Mouse (Mus musculus) cerebellum, postnatal 25 days (tissue): Measurements from ENCODE around the gene Dennd4a.
"Not testable (repeated sequence)": the region's sequence is repeated elsewhere in the genome, so short reads cannot be mapped to it uniquely, and the experiment has no call there.

ENCODE experiments used
- DNase-seq, 2 experiments: peaks; one replicate each; pipeline ENCODE4 v3.0.0; 2021; ENCODE audit warnings: mixed read lengths in 2 of 2

Dennd4a gene

DNA sequence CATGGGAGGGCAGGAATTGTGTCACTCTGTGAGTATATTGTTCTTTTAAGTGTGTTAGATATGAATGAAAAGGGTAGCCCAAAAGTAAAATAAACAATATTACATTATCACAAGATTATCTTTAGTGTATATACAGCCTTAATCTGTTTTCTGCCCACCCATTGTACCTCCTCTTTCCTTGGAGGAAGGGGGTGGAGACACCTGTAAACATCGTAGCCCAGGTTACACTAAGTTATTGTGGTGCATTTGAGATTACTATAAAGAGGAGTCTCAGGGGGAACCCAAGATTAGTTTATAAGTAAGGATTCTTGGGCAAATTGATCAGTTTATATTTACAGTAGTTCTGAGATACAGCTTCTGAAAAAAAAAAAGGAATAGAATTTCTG lies 1.3 kb downstream of the Dennd4a start:
- DNase-seq = no peak

GRCm38 (mm10) chr9:64814273-64814672 lies 3.1 kb downstream of the Dennd4a start:
- no peak for DNase-seq

DNA sequence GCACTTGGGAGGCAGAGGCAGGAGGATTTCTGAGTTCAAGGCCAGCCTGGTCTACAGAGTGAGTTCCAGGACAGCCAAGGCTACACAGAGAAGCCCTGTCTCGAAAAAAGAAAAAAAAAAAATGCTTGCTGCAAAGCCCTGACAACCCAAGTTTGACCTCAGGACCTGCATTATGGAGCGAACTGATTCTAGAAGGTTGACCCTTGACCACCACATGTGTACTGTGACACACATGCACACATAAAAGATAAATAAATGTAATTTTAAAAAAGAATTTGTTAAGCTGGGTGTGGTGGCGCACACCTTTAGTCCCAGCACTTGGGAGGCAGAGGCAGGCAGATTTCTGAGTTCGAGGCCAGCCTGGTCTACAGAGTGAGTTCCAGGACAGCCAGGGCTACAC lies 8.5 kb downstream of the Dennd4a start:
- not testable (repeated sequence) for DNase-seq

GRCm38 (mm10) chr9:64820086-64820795 lies 9.1 kb downstream of the Dennd4a start:
- DNase-seq = no peak

- peak; percentile 19 to 28 for DNase-seq
These were observed 11.1 kb downstream of the Dennd4a start for GRCm38 (mm10) chr9:64822235-64822634.

DNA sequence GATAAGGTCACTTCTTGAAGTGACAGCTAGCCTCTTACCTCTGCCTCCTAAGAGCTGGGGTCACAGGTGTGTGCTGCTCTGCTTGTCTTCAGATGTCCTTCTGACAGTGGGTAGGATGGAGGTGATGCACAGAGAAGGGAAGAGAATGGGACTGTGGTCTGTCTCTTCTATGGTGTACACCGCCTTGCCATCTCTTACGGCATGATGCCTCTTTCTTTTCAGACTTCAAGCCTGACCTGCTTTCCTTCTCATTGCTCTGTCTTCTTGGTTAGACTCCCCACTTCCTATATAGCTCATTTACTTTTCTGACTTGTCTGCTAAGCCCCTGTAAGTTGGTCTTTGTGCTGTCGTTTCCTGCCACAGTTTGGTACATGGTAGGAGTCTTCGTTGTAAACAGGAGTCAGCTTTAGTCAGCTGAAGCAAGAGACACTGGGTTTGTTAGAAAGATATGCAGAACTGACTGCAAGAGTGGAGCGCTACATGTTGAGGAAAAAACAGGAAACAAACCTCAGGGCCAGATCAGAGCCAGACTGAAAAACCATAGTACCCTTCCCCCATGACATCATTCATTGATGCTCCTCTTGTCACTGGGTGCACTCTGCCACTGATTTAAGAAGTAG lies 13.4 kb downstream of the Dennd4a start:
- no peak for DNase-seq

- no peak for DNase-seq
These were observed 19.0 kb downstream of the Dennd4a start for GRCm38 (mm10) chr9:64830092-64830618.

GRCm38 (mm10) chr9:64830641-64831040 lies 19.5 kb downstream of the Dennd4a start:
- DNase-seq = no peak

GRCm38 (mm10) chr9:64831760-64832159 lies 20.6 kb downstream of the Dennd4a start:
- DNase-seq = no peak

DNA sequence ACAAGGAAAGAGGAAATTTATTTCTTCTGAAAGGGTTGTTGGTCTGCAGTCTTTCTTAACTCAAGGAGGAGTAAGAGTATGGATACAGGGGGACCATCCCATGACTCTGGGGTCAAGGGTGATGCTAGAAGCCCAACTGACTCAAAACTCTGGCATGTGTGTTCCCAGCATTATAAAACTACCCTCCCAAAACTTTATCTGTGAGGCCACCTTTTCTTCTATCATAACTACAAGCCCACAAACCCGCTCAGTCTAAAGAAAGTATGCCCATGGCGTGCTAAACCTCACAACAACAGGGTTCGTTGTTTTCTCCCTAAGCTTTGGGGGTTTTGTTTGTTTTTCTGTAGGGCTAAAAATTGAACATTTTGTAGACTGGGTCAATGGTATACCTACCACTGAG lies 23.3 kb downstream of the Dennd4a start:
- DNase-seq = no peak

- no peak for DNase-seq
These were observed 34.2 kb downstream of the Dennd4a start for GRCm38 (mm10) chr9:64845355-64845754.

DNA sequence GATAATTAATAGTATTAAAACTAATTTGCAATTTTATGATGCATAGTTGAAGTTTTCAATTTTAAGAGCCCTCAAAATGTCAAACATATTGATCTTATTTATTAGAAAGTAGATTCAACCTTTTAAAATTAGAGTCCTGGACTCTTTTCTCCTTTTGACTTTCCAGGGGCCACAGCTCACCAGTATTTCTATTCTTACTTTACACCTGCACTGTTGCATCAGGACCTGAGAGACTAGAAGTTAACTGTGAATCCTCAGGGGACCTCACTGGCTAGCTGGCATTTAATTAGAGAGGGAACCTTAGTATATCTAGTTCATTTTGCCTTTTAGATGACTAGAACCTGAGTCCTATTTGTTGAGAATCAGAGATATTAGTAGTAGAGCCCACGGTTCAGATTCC lies 38.4 kb downstream of the Dennd4a start:
- DNase-seq = no peak

DNA sequence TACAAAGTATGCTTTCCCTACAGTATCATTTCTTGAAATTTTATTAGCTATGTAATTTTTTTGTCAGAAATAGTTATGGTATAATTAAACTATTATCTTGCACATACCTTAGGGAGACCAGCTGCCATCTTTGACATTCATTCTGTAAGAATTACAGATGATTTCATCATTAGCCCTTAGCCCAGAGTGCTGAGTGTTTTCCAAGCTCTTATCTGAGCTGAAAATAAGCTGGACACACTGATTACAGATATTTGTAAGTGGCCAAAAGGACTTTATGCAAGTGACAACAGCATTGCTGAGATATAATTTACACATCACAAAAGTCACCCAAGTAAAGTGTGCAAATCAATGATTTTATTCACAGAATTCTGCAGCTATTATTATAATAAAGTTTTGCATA lies 48.9 kb downstream of the Dennd4a start:
- DNase-seq = no peak

GRCm38 (mm10) chr9:64862687-64863086 lies 51.5 kb downstream of the Dennd4a start:
- DNase-seq = no peak

- DNase-seq = no peak
These were observed 74.9 kb downstream of the Dennd4a start for GRCm38 (mm10) chr9:64886008-64886407.

GRCm38 (mm10) chr9:64896605-64897004 lies 85.5 kb downstream of the Dennd4a start:
- no peak for DNase-seq

- no peak for DNase-seq
These were observed 91.7 kb downstream of the Dennd4a start for GRCm38 (mm10) chr9:64902866-64903265.

GRCm38 (mm10) chr9:64903386-64903785 lies 92.2 kb downstream of the Dennd4a start:
- DNase-seq = peak; percentile 72 to 89

GRCm38 (mm10) chr9:64904917-64905640 lies 93.9 kb downstream of the Dennd4a start:
- no peak for DNase-seq

- DNase-seq = no peak
These were observed 96.3 kb downstream of the Dennd4a start for GRCm38 (mm10) chr9:64907441-64907840.

- no peak for DNase-seq
These were observed 102.3 kb downstream of the Dennd4a start for GRCm38 (mm10) chr9:64913406-64913805.

GRCm38 (mm10) chr9:64913973-64914372 lies 102.8 kb downstream of the Dennd4a start:
- DNase-seq = no peak

GRCm38 (mm10) chr9:64914629-64915028 lies 103.5 kb downstream of the Dennd4a start:
- DNase-seq = no peak

DNA sequence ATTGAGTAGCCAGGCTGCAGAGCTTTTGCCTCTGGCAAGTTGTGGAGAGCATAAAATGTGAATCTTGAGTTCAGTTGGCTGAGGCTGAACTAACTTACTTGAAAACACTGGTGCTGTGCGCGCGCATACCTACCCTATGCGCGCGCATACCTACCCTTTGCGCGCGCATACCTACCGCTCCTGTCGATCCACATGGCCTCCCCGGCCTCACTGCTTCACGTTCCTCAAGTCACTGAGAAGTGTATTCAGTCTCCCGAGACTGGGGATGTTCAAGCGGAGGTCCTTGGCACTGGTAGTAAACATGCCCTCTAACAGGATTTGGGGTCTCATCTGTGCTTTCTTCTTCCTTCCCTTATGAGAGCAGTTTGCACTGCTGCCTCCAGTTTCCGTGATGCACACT lies 107.4 kb downstream of the Dennd4a start:
- no peak for DNase-seq
